Mouse (Mus musculus): ENCODE data around the gene Tor1aip1.

Gene Tor1aip1

GRCm38 (mm10) chr1:156033921-156034320 is 2.4 kb downstream of the Tor1aip1 start:
- no peak for DNase-seq (ENCODE audit: low spot score in 2 of 2)

GRCm38 (mm10) chr1:156028340-156028975 is 7.8 kb downstream of the Tor1aip1 start:
- DNase-seq (ENCODE audit: low spot score in 2 of 2), result no peak

- DNase-seq (ENCODE audit: low spot score in 2 of 2), result no peak
Observed at GRCm38 (mm10) chr1:156027849-156028248, 8.4 kb downstream of the Tor1aip1 start.

- DNase-seq (ENCODE audit: low spot score in 2 of 2), result peak; percentile 10 to 17
Observed at GRCm38 (mm10) chr1:156024831-156025503, 11.3 kb downstream of the Tor1aip1 start.

- DNase-seq (ENCODE audit: low spot score in 2 of 2), result no peak
Observed at GRCm38 (mm10) chr1:156020402-156020801, 15.9 kb downstream of the Tor1aip1 start.

GRCm38 (mm10) chr1:156019800-156020199 is 16.5 kb downstream of the Tor1aip1 start:
- DNase-seq (ENCODE audit: low spot score in 2 of 2), result no peak

- no peak for DNase-seq (ENCODE audit: low spot score in 2 of 2)
Observed at GRCm38 (mm10) chr1:156009003-156009402, 27.3 kb downstream of the Tor1aip1 start.

- no peak for DNase-seq (ENCODE audit: low spot score in 2 of 2)
Observed at GRCm38 (mm10) chr1:156005906-156006305, 30.4 kb downstream of the Tor1aip1 start.

GRCm38 (mm10) chr1:156003201-156003935 is 32.9 kb downstream of the Tor1aip1 start:
- DNase-seq (ENCODE audit: low spot score in 2 of 2), result no peak

GRCm38 (mm10) chr1:156002366-156002765 is 33.9 kb downstream of the Tor1aip1 start:
- DNase-seq (ENCODE audit: low spot score in 2 of 2), result no peak

GRCm38 (mm10) chr1:155995612-155996011 is 40.7 kb downstream of the Tor1aip1 start:
- no peak for DNase-seq (ENCODE audit: low spot score in 2 of 2)

GRCm38 (mm10) chr1:155994524-155994923 is 41.8 kb downstream of the Tor1aip1 start:
- no peak for DNase-seq (ENCODE audit: low spot score in 2 of 2)

GRCm38 (mm10) chr1:155990391-155990790 is 45.9 kb downstream of the Tor1aip1 start:
- DNase-seq (ENCODE audit: low spot score in 2 of 2), result no peak

GRCm38 (mm10) chr1:155989387-155989786 is 46.9 kb downstream of the Tor1aip1 start:
- no peak for DNase-seq (ENCODE audit: low spot score in 2 of 2)

GRCm38 (mm10) chr1:155987625-155988024 is 48.7 kb downstream of the Tor1aip1 start:
- no peak for DNase-seq (ENCODE audit: low spot score in 2 of 2)

GRCm38 (mm10) chr1:155974931-155975330 is 61.3 kb downstream of the Tor1aip1 start:
- DNase-seq (ENCODE audit: low spot score in 2 of 2), result no peak

- DNase-seq (ENCODE audit: low spot score in 2 of 2), result no peak
Observed at GRCm38 (mm10) chr1:155973719-155974379, 62.4 kb downstream of the Tor1aip1 start.

GRCm38 (mm10) chr1:155973068-155973718 is 63.1 kb downstream of the Tor1aip1 start, which contains the start of gene Cep350:
Cep350 (minus strand) TSS chr1:155973255.
- peak; percentile 96 to 97 for DNase-seq (ENCODE audit: low spot score in 2 of 2)

- peak in 1 of 2 experiments; percentile 8 for DNase-seq (ENCODE audit: low spot score in 2 of 2)
Observed at GRCm38 (mm10) chr1:155972146-155973067, 63.9 kb downstream of the Tor1aip1 start.

Measured in frontal cortex, postnatal 36 days (tissue).